Mouse (Mus musculus) E14TG2a.4 (cell line): ENCODE data around the gene Tmem50a.
A peak's percentile ranks its signal among the peaks of the same experiment; 100 is the strongest.

Experiments
- H3K27me3 ChIP-seq: 2 replicates; pipeline ENCODE4 v1.6.1; 2014; ENCODE audit warnings: low read length, control low read depth; ENCODE audit not compliant: insufficient read depth
- H3K36me3 ChIP-seq: 2 replicates; pipeline ENCODE4 v1.6.1; 2014; ENCODE audit warnings: low read length, control low read depth; ENCODE audit not compliant: insufficient read depth
- H3K4me1 ChIP-seq: replicated peaks from 2 replicates; pipeline ENCODE4 v1.6.1; 2014; ENCODE audit warnings: low read depth, low read length, control low read depth
- H3K4me3 ChIP-seq: replicated peaks from 2 replicates; pipeline ENCODE4 v1.5.1; 2014; ENCODE audit warnings: mild to moderate bottlenecking, low read length
- H3K9me3 ChIP-seq: 2 replicates; pipeline ENCODE4 v1.6.1; 2014; ENCODE audit warnings: low read length, control low read depth
- CTCF ChIP-seq: conservative IDR thresholded peaks from 2 replicates; pipeline ENCODE4 v1.5.1; 2014; ENCODE audit warnings: low read length
- NANOG ChIP-seq: IDR thresholded peaks from 2 replicates; pipeline ENCODE4 v1.6.1; 2014; ENCODE audit warnings: borderline replicate concordance, low read length, mixed read lengths
- POU5F1 ChIP-seq: IDR thresholded peaks from 2 replicates; pipeline ENCODE4 v1.6.1; 2014; ENCODE audit warnings: low read length, borderline replicate concordance

Gene Tmem50a

DNA sequence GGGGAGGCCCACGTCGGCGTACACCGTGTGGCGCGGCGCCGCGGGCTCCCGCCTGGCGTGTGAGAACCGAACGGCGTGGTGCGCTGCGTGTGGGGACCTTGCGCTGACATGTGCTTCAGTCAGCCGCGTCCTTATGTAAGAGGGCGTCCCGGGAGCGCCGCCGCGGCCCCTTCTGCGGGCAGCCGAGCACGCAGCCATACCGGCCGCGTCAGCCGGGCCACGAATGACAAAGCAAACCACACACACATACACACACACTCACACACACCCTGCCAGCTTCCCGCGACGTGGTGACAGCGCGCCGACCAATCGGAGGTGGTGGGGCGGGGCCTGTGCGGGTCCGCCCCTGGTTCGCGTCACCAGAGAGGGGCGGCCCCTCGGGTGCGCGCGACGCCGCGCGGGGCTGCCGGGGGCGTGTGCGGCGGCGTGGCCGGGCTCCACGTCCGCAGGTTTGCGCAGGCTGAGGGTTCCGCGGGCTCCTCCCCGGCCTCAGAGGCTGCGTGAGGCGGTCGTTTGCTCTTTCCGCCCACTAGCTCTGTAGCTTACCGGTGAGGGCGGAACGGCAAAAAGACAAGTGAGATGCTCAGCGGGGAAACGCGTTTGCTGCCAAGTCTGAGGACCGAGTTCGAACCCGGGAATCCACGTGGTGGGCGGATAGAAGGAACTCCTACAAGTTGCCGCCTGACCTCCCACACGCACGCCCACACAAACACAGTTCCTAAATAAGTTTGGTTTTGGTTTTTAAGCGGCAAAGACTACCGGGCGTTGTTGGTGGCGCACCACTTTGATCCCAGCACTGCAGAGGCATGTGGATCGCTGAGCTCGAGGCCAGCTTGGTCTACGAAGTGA lies 61.0 kb downstream of the Tmem50a start:
- Histone ChIP-seq H3K27me3 (peaks cover 3% of the 10 kb centered on the region), H3K4me1 (peaks cover 69% of the 10 kb centered on the region), H3K36me3 (peaks cover 9% of the 10 kb centered on the region; the same call in 1 of the 2 replicates), H3K9me3 (no peaks in the 10 kb centered on the region), H3K4me3 (peak overlapping the region; percentile 96)
- TF ChIP-seq NANOG (no peak), CTCF (no peak), POU5F1 (no peak)

DNA sequence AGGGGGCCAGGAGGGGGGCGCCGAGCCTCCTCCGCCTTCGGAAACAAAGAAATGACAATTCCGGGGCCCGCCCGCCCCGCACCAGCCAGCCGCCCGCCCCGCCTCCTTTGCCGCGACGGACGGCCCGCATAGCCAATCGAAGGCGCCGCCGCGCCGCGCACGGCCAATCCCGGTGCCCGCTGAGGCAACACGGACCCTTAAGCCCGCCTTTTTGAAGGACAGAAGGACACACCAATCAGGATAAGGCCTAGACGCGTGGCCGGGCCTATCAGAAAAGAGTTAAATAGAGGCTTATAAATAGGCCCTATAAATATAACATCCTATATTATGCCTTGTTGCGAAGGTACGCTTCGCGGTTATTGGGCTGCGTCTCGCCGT lies 61.6 kb downstream of the Tmem50a start, which contains the start of gene Maco1:
TSS of gene Maco1 (minus strand) at position 87 of the 378 bp plus-strand sequence.
- no peaks in the 10 kb centered on the region for H3K9me3 ChIP-seq
- peaks cover 3% of the 10 kb centered on the region for H3K27me3 ChIP-seq
- peak within 1 kb of the TSS; percentile 96 for H3K4me3 ChIP-seq
- TF ChIP-seq CTCF, result no peak
- no peak for TF ChIP-seq POU5F1
- no peak for TF ChIP-seq NANOG
- peaks cover 9% of the 10 kb centered on the region; the same call in 1 of the 2 replicates for H3K36me3 ChIP-seq
- H3K4me1 ChIP-seq, result peaks cover 73% of the 10 kb centered on the region

DNA sequence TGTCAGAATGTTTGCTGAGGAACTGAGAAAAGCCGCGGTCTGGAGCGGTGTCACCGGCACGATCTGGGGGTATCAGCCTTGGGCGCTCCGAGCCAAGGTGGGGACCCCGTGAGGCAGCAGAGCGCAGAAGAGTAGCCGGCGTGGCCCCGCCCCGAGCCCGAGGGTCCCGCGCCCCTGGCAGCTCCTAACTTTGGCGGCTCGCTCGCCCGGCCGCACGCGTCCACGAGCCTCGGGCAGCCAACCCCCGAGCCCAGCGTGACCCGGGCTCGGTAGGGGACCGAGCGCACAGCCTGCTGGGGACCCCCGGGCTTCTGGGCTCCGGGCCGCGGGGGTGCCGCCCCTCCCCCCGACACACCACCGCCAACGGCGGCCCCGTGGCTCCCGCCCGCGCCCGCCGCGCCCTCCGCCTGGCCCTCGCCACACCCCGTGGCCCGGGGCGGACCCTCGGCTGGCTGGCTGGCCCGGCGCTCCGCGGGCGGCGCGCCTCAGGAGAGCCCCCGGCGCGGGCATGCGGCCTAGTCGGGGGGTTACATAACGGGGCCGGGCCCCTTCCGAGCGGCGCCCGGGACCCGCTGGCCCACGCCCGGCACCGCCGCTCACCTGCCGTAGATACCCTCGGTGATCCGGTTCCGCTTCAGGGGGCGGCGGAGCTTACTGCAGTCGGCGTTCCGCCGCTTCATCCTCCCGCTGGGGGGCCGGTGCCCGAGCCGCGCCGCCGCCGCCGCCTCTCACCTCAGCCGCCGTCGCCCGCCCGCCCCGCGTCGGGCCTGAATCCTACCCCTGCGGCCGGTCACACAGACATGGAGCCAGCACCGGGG lies 62.2 kb downstream of the Tmem50a start:
- TF ChIP-seq NANOG (no peak), POU5F1 (no peak), CTCF (no peak)
- H3K4me1 ChIP-seq, result peaks cover 73% of the 10 kb centered on the region
- peaks cover 13% of the 10 kb centered on the region for H3K36me3 ChIP-seq
- H3K4me3 ChIP-seq, result peak overlapping the region; percentile 96
- no peaks in the 10 kb centered on the region for H3K9me3 ChIP-seq
- H3K27me3 ChIP-seq, result peaks cover 3% of the 10 kb centered on the region

DNA sequence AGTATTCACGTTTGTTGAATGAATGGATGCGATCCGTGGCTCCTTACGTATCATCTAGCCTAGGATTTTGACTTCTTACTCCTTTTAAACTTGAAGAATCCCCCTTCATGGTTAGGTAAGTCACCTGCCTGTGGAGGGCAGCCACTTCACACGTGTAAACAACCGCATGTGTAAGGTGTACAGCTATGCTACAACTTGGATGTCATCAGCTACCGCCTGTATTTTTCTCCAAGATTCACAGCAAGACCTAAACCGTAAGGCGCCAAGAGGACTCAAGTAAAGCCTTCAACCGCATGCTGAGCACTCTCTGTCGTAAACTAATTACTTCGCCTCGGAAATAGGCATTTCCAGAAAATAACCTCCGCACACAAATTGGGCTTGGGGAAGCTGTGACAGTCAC lies 62.9 kb downstream of the Tmem50a start:
- H3K9me3 ChIP-seq, result no peaks in the 10 kb centered on the region
- TF ChIP-seq CTCF (no peak), NANOG (no peak), POU5F1 (no peak)
- peak overlapping the region; percentile 96 for H3K4me3 ChIP-seq
- peaks cover 3% of the 10 kb centered on the region for H3K27me3 ChIP-seq
- H3K36me3 ChIP-seq, result peaks cover 15% of the 10 kb centered on the region
- peaks cover 73% of the 10 kb centered on the region for H3K4me1 ChIP-seq

DNA sequence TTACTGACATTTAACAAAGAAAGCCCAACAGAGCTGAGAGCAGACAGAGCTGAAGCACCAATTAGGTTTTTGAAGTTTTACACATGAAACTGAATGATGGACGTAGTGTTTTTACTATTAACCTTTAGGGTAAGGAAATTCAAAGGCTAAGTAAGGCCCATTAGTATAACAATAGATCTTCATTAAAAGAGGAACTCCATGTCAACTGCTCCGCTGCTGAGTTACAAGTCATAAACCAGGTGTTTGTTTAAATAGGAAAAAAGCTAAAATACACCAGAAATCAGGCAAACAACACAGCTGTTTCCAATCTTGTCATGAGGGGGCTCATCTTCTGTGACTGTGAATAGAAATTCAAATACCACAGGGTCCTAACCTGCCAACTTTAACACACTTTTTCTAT lies 63.6 kb downstream of the Tmem50a start:
- TF ChIP-seq POU5F1 (no peak), NANOG (peak; percentile 59; the same call in 1 of the 2 replicates)
- Histone ChIP-seq H3K4me1 (peaks cover 71% of the 10 kb centered on the region), H3K9me3 (no peaks in the 10 kb centered on the region), H3K36me3 (peaks cover 15% of the 10 kb centered on the region), H3K4me3 (peak overlapping the region; percentile 96), H3K27me3 (peaks cover 3% of the 10 kb centered on the region)

DNA sequence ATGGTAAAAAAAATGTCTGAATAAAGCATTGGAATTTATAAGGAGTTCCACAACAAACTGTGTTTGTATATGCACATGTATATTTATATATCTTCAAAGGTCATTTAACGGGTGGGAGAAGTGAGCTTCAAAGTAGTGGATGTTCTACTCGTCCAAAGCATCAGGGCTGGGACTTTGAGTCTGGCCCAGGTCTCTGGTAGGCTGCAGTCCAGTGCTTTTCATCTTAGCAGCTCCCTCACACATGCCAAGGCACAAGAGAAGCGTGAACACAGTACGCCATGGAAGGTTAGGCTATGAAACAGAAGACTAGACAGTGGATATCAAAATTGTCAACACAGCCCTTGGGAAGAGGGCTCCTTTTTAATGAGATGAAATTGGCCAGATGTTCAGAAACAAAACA lies 64.3 kb downstream of the Tmem50a start:
- H3K4me3 ChIP-seq, result no peak overlapping the region
- H3K4me1 ChIP-seq, result peaks cover 69% of the 10 kb centered on the region
- no peaks in the 10 kb centered on the region for H3K9me3 ChIP-seq
- TF ChIP-seq CTCF, result no peak
- TF ChIP-seq POU5F1, result no peak
- no peak for TF ChIP-seq NANOG
- H3K36me3 ChIP-seq, result peaks cover 17% of the 10 kb centered on the region
- peaks cover 3% of the 10 kb centered on the region for H3K27me3 ChIP-seq
